Mouse (Mus musculus): ENCODE results near the gene Pld1.

DNA sequence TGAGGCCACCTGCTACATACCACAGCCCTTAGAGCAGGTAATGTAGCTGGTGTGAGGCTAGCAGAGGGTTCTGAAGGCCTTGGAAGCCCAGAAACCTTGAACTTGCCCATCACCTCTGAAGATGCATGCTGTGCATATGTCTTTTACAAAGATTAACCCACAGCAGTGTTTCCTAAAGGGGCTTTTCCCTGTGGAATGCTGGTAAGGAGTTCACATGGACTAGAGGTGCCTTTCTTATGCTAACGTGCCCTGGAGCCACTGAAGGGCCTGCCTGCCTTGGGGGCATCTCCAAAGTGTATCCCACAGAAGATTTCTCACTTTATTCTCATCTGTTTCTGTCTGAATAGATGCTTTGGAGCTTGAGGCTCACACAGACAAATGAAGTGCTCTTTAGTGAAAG, 152.8 kb downstream of the Pld1 start:
- TF ChIP-seq POLR2A (IDR thresholded peaks at IDR 0.05; ENCODE audit: low read depth, low read length) (no peak), CTCF (IDR thresholded peaks at IDR 0.05; ENCODE audit: extremely low read depth, insufficient read depth, insufficient read length, insufficient replicate concordance) (no peak)
